Mouse (Mus musculus) hindbrain, postnatal 0 days (tissue): ENCODE data around the gene Heg1. TPM values are rescaled to one million over a fixed set of nuclear protein-coding genes. Genes with fewer than 3 reads are reported as not detected.

ENCODE experiments used
- ATAC-seq: fragments of 200-750 bp; cut with Nextera tagmentation; 2 replicates; pipeline ENCODE4 v1.8.0; 2017; ENCODE audit warnings: mild to moderate bottlenecking, moderate TSS enrichment, moderate library complexity
- DNase-seq: peaks from one replicate; pipeline ENCODE4 v3.0.0-alpha.2; 2015; ENCODE audit warnings: low spot score
- H3K27ac ChIP-seq: fragments of 300-500 bp; sonication (generic); 2 replicates; pipeline ENCODE4 v1.5.1; 2014; ENCODE audit warnings: mild to moderate bottlenecking
- H3K27me3 ChIP-seq: fragments of 300-500 bp; sonication (generic); 2 replicates; pipeline ENCODE4 v1.6.1; 2014; ENCODE audit warnings: low read length, mixed read lengths; ENCODE audit not compliant: insufficient read depth
- H3K36me3 ChIP-seq: fragments of 300-500 bp; sonication (generic); 2 replicates; pipeline ENCODE4 v1.6.1; 2014; ENCODE audit warnings: low read length, mixed read lengths; ENCODE audit not compliant: insufficient read depth
- H3K4me1 ChIP-seq: fragments of 300-500 bp; sonication (generic); 2 replicates; pipeline ENCODE4 v1.6.1; 2014; ENCODE audit warnings: antibody characterized with exemption, low read length, mixed read lengths; ENCODE audit not compliant: insufficient read depth
- H3K4me2 ChIP-seq: fragments of 300-500 bp; sonication (generic); 2 replicates; pipeline ENCODE4 v1.6.1; 2014; ENCODE audit warnings: low read depth, mild to moderate bottlenecking, low read length, moderate library complexity, mixed read lengths
- H3K4me3 ChIP-seq: fragments of 300-500 bp; sonication (generic); 2 replicates; pipeline ENCODE4 v1.5.1; 2014; ENCODE audit warnings: low read length
- H3K9ac ChIP-seq: fragments of 300-500 bp; sonication (generic); replicated peaks from 2 replicates; pipeline ENCODE4 v1.6.1; 2014; ENCODE audit warnings: mild to moderate bottlenecking, low read length, moderate library complexity, mixed read lengths
- H3K9me3 ChIP-seq: fragments of 300-500 bp; sonication (generic); 2 replicates; pipeline ENCODE4 v1.6.1; 2016; ENCODE audit warnings: low read length, mixed read lengths
- CTCF ChIP-seq: IDR thresholded peaks from 2 replicates; pipeline ENCODE4 v1.5.1; 2016; ENCODE audit warnings: antibody characterized with exemption, control low read depth, low read depth
- WGBS: fragments of 180-500 bp; shearing (Covaris S2); extraction: QIAGEN DNeasy Blood & Tissue Kit; methylation state at CpG from one replicate; pipeline ENCODE4 v1.1.7; 2014; 5-methylcytosine and 5-hydroxymethylcytosine counted together
- polyA plus RNA-seq: library from polyadenylated mRNA; unstranded; fragments of >200 nt; fragmentation: Nextera tagmentation; extraction: Ambion mirVana; gene quantifications from 2 replicates; pipeline ENCODE4 v1.2.1, GENCODE M21; 2015
- total RNA-seq: library from RNA; depleted of rRNA; stranded (reverse); fragments of >200 nt; gene quantifications from 2 replicates; pipeline ENCODE4 v1.2.3, GENCODE M21; 2014; rRNA removed

Heg1 gene
- total and polyA plus RNA-seq, 2 experiments from 2014 or later: 8.1 to 30.4 TPM

DNA sequence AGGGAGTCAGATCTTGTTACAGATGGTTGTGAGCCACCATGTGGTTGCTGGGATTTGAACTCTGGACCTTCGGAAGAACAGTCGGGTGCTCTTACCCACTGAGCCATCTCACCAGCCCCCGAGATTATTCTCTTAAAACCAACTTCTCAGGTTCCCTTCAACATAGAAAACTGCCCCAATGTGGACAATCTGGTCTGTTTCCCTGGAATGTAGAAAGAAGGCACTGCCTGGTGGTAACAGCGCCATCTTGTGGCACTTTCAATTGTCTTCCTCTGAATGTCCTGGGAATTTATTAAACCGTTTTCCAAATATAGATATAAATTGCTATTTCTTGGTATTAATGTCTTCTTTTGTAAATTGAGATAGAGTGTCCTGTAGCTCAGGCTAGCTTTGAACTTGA, 113.7 kb downstream of the Heg1 start:
- ATAC-seq (no peak), DNase-seq (peak; percentile 71)
- H3K9me3 ChIP-seq: no peaks in the 10 kb centered on the region
- no peak overlapping the region for H3K4me3 ChIP-seq
- no peaks in the 10 kb centered on the region for H3K36me3 ChIP-seq
- H3K4me2 ChIP-seq: no peak overlapping the region
- H3K27ac ChIP-seq: no peak overlapping the region
- no peak overlapping the region for H3K9ac ChIP-seq
- peak; percentile 75 for TF ChIP-seq CTCF
- H3K4me1 ChIP-seq: no peaks in the 10 kb centered on the region
- 58% methylated on average over 5 of the region's 5 CpGs for WGBS
- no peaks in the 10 kb centered on the region for H3K27me3 ChIP-seq

DNA sequence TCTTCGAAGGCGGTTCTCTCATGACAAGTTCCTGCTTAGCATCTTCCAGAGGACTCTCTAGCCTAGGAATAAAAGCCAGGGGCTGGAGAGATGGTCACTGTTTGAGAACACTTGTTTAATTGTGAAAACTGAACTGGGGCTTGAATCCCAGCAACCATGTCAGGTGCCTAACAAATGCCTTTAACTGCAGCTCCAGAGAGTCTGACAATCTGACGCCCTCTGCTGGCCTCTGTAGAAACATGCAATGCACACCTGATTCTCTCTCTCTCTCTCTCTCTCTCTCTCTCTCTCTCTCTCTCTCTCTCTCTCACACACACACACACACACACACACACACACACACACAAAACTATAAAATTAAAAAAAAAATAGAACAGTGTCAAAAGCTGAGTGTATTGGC, 125.8 kb downstream of the Heg1 start:
- Histone ChIP-seq H3K4me2 (no peak overlapping the region), H3K27me3 (no peaks in the 10 kb centered on the region), H3K4me3 (no peak overlapping the region), H3K9me3 (no peaks in the 10 kb centered on the region), H3K27ac (no peak overlapping the region), H3K36me3 (no peaks in the 10 kb centered on the region), H3K4me1 (no peaks in the 10 kb centered on the region), H3K9ac (no peak overlapping the region)
- 80% methylated on average over 3 of the region's 3 CpGs for WGBS
- TF ChIP-seq CTCF: peak; percentile 31
- peak; percentile 12 for DNase-seq
- ATAC-seq: no peak

DNA sequence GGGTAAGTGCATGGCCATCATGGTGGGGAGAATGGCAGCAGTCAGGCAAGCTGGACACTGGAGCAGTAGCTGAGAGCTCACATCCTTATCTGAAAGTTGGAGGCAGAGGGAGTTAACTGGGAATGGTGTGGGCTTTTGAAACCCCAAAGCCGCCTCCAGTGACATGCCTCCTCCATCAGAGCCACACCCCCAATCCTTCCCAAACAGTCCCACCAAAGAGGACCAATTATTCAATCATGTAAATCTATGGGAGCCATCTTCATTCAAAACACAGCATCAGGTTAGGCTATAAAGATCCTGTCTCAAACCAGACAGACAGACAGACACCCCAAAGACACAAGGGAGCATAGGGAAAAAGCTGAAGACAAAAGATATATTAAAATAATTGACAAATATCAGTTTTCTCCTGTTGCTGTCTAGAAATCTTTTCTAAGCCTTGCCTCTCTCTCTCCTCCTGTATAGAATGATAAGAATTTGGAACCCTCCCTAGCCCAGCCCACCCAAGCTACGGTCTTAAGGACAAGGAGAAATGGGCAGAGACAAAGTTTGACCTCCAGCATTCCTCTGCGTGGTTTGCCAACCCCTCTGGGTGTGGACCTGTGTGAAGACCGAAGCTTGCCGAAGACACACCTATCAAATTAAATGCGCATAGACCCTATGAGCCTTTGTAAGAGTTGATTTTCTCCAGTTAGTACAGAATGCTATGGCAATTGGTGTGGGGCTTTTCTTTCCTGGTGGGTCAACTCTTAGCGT, 134.4 kb downstream of the Heg1 start:
- H3K27me3 ChIP-seq: no peaks in the 10 kb centered on the region
- no peak overlapping the region for H3K9ac ChIP-seq
- H3K4me1 ChIP-seq: no peaks in the 10 kb centered on the region
- H3K9me3 ChIP-seq: no peaks in the 10 kb centered on the region
- DNase-seq (no peak), ATAC-seq (no peak)
- no peak for TF ChIP-seq CTCF
- H3K4me2 ChIP-seq: no peak overlapping the region
- 90% methylated on average over 7 of the region's 7 CpGs for WGBS
- no peak overlapping the region for H3K27ac ChIP-seq
- no peaks in the 10 kb centered on the region for H3K36me3 ChIP-seq
- H3K4me3 ChIP-seq: no peak overlapping the region

DNA sequence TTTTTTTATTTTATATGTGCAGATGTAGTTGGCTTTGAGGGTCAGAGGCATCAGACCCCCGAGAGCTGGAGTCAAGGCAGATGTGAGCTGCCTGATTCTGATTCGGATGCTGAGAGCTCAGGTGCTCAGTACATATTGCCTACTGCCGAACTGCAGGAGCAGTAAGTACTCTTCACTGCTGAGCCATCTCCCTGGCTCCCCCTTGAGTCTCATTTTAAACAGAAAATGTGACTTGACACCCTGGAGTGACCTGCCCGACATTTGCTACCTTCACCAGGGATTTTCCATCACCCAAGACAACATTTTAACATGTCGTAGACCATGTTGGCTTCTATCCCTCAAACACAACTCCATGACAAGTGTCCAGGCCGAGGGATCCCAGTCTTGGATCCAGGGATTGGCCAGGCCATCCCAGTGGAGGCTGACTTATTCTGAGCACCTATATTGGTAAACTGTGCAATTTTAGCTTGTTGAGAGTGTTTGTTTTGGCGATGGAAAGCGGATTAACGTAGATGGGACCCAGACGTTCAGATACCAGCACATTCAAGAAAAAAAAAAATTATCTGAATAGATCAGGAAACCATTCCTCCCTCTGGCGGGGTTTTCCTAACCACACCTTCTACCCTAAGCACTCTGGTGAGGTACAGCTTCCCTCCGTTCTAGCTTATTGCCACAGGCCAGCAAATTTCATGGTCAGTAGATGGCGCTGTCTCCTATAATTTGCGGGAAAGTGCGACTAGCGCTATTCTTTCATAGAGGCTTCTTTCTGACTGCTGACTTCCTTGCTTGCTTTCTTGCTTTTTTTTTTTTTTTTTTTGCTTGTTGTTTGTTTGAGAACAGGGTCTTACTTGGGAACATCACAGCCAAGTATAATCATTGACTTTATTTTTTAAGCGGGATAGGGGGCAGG, 136.4 kb downstream of the Heg1 start:
- peak; percentile 58; the same call in 1 of the 2 replicates for ATAC-seq
- H3K27me3 ChIP-seq: no peaks in the 10 kb centered on the region
- H3K9ac ChIP-seq: no peak overlapping the region
- H3K4me1 ChIP-seq: no peaks in the 10 kb centered on the region
- H3K27ac ChIP-seq: no peak overlapping the region
- DNase-seq: peak; percentile 94
- no peak overlapping the region for H3K4me2 ChIP-seq
- H3K9me3 ChIP-seq: no peaks in the 10 kb centered on the region
- peak; percentile 92 for TF ChIP-seq CTCF
- no peaks in the 10 kb centered on the region for H3K36me3 ChIP-seq
- no peak overlapping the region for H3K4me3 ChIP-seq
- WGBS: 21% methylated on average over 17 of the region's 17 CpGs

Other genes starting within 250 kb of the Heg1 start
- gene Slc12a8, start 167.0 kb upstream of the Heg1 start, total RNA-seq: 1.6 and 2.0 TPM in 2 replicates
- 1.2 and 1.3 TPM in 2 replicates for gene Slc12a8, start 167.0 kb upstream of the Heg1 start, polyA plus RNA-seq
- not detected in 2 replicates for gene Muc13, start 109.7 kb downstream of the Heg1 start, total RNA-seq
- gene Muc13, start 109.7 kb downstream of the Heg1 start, polyA plus RNA-seq: 0.06 TPM in 1 of 2 replicates, not detected in the other
- 46.7 and 52.8 TPM in 2 replicates for gene Itgb5, start 145.3 kb downstream of the Heg1 start, total RNA-seq
- gene Itgb5, start 145.3 kb downstream of the Heg1 start, polyA plus RNA-seq: 18.4 and 20.0 TPM in 2 replicates